Mouse (Mus musculus): ENCODE results near the gene Ccdc149. TPM values are rescaled to one million over a fixed set of nuclear protein-coding genes. Genes with fewer than 3 reads are reported as not detected.

The Ccdc149 gene
- polyA plus RNA-seq, 1 experiment: not detected

DNA sequence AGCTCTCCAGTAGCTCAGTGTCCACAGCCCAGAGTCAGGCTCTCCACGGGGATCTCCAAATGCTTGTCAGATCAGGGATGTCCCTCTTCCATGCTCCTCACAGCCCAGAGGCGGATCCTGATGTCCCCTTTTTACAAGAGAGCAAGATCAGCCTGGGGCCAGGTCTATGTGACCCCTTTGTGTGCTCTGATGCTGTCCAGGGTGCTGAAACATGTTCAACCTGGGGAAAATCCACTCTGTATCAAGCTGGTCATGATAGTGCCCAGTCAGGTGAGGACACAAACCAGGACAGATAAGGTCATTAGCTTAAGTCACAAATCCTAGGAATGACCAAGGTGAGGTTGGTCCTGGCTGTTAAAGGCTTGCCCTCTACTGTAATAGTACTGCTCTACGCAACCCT is 59.8 kb downstream of the Ccdc149 start:
- TF ChIP-seq GATA1 (IDR thresholded peaks at IDR 0.05; ENCODE audit: low read length): no peak

DNA sequence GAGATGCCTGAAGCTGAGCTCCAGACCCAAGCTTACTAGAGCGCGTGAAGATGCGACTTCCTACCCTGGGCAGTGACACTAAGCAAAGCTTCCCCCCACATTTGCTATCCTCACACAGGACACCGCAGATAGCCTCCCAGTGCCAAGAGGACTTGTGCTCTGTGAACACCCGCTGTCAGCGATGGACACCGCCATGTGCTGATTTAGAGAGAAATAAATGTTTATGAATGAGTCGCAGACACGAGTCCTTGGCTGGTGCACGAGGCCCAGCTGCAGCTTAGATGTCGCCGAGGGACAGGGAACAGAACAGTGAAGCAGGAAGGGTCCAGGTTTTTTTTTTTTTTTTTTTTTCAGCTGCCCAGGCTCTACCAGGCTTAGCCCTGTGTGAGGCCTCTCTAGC is 61.1 kb downstream of the Ccdc149 start:
- no peak for TF ChIP-seq GATA1 (IDR thresholded peaks at IDR 0.05; ENCODE audit: low read length)

DNA sequence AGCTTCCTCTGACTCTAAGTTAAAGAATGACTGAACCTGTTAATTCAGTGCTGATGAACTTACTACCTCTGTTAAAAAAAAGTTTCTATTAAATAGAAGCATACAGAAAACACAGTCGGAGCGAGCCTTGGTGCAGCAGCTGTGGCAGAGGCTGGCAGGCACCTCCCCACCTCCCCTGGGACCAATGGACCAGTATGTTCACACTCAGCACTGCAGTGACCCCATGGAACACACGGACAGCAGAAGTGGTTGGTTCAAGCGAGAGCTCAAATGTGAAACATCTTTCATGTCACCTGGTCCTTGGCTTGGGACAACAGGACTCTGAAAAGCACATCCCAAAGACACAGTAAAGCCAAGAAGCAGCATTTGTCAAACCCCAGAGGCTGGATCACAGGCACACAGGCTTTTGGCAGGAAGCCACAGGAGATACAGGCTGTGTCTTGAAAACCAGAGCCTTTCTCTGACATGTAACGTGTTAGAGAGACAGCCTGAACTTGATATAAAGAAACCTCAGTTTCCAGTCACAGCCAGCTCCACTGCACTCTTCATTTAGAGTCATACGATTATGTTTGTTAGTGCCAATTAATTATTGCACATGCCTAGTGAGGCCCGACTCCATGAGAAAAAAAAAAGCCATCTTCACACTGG is 62.5 kb downstream of the Ccdc149 start:
- TF ChIP-seq GATA1 (IDR thresholded peaks at IDR 0.05; ENCODE audit: low read length): no peak

DNA sequence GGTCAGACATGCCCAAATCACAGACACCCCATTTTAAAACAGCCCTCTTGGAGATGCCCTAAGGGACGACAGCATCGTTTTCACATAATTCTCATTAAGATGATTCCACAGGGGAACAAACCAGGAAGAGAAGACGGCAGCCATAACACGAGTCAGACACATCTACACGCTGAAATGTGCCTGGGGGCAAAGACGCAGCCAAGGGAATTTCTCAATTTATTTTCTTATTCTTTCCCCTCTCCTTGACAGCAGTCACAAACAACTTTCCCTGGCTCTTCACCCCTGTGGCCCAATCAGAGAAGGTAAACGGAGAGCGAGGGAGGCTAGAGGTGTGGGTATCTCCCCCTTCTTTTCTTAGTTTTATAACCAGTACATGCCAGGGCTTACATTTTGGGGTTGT is 66.9 kb downstream of the Ccdc149 start:
- TF ChIP-seq GATA1 (IDR thresholded peaks at IDR 0.05; ENCODE audit: low read length): no peak

DNA sequence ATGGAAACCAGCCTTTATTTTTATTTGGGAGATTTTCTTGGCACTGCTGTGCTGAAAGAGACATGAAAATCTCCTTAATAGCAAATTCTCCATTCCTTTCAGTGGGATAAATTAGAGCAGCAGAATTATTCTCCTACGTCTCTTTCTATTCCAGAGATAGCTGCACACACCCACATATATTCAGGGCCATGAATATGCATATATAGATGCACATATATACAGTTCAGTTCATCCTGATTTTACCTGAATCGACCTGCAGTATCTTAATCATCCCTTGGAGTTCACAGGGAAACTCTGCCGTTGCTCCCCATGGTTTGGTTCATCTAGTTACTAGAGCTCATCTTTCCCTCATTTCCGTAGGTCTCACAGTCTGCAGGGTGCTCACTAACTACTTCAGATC is 77.6 kb downstream of the Ccdc149 start:
- no peak for TF ChIP-seq GATA1 (IDR thresholded peaks at IDR 0.05; ENCODE audit: low read length)

DNA sequence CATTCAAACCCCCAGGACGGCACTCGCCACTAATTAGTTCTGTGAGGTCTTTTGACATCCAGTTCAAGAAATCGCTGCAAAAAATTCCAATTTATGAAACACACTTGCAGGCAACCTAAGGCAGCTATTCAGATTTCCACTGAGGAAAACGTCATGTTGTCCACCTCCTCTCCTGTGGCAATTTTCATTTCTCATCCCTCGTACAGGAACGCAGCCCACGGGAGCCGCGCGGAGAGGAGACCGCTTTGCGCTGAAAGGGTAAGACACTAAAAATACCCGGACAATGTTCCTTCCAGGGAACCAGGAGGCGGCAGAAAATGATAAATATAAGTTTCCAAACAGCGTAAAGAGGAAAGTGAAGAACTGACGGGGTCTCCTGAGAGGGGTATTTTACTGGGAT is 79.8 kb downstream of the Ccdc149 start:
- no peak for TF ChIP-seq GATA1 (IDR thresholded peaks at IDR 0.05; ENCODE audit: low read length)

DNA sequence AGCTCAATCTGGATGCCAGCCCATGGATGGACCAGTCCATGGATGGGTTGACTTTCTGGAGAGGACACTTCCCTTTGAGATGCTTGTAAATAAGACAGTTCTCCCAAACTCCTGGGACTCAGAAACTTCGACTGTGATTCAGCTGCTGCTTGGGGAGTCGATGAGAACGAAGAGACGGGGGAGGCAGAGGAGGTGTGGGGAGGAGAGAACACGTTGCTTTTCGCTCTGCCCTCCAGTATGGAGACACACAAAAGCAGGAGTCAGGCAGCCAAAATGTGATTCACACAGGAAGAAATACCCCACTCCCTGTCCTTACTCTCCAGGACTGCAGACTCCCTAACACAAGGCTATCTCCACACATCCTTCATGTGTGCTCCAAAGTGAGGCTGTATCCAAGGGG is 80.9 kb downstream of the Ccdc149 start:
- TF ChIP-seq GATA1 (IDR thresholded peaks at IDR 0.05; ENCODE audit: low read length): no peak

DNA sequence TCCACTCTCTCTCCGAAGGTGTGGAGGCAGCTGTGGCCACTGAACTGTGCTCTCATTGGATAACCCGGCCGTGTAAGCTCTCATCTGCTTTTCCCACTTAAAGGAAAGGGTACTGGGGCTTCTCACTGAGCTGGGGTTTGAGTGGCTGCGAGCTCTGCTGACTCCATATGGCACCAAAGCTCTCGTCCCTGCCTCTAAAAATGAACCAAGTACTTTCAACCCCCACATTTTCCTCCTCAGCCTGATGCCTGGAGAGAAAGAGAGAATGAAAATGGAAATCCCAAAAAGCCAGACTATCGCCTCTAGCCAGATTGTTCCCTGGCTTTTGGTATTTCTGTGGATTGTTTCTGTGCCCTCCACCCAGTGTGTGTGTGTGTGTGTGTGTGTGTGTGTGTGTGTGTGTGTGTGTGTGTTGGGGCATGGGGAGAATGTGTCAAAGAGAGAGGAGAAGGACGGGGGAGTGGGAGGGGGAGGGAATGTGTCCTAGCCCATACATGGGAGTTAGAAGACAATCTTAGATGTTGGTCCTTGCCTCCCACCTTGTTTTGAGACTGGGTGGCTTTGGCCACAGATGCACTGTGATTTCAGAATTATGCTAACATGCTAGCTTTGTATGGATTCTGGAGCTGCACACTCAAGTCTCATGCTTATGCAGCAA is 83.1 kb downstream of the Ccdc149 start:
- no peak for TF ChIP-seq GATA1 (IDR thresholded peaks at IDR 0.05; ENCODE audit: low read length)

DNA sequence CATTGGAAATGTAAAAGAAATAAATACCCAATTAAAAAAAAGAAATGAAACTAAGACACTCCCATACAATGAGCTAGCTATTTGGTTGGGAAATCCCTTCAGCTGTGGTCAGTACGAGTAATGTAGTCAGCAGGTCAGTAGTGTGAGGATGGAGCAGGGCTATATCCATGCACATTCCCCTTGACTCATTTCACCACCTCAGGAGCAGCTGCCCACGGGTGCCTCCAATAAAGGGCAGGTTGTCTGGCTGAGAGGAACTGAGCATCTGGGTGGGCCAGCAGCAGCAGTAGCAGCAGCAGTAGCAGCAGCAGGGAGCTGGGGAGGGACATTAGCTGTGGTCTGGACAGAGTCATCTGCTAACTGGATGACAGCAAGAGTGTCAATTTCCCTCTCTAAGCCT is 85.3 kb downstream of the Ccdc149 start:
- TF ChIP-seq GATA1 (IDR thresholded peaks at IDR 0.05; ENCODE audit: low read length): no peak

DNA sequence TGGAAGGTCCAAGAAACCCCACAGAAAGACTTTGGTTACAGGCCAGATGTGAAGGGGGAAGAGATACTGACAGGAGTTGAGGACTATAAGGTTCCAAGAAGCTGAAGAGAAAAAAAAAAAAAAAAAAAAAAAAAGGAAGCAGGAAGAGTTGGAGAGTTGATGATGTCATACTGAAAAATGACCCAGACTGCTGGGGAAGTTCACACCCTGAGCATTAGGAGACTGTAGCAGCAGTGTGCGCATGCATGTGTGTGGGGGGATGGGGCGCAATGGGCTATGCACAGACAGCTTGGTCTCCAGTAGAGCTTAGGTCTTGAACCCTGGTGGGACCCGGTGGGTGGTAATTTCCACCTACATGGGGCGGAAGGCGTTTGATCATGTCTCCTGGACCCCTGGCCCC is 87.6 kb downstream of the Ccdc149 start:
- no peak for TF ChIP-seq GATA1 (IDR thresholded peaks at IDR 0.05; ENCODE audit: low read length)

DNA sequence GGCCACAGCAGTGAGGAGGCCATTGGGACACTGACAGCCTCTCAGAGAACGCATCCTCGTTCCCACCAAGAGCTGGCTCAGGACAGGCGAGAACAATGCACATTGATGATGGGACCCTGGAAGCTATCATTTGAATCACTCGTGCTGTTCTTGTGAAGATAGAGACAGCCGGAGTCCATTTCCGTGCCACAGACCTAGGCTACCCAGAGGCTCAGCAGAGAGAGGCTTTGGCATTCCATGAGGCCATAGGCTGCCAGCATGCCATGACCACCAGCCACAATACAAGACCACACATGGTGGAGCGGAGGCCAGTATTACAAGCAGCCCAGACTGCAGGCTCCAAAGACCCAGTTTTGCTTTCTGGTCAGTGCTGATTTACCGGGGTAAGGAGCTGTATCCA is 88.5 kb downstream of the Ccdc149 start:
- no peak for TF ChIP-seq GATA1 (IDR thresholded peaks at IDR 0.05; ENCODE audit: low read length)

DNA sequence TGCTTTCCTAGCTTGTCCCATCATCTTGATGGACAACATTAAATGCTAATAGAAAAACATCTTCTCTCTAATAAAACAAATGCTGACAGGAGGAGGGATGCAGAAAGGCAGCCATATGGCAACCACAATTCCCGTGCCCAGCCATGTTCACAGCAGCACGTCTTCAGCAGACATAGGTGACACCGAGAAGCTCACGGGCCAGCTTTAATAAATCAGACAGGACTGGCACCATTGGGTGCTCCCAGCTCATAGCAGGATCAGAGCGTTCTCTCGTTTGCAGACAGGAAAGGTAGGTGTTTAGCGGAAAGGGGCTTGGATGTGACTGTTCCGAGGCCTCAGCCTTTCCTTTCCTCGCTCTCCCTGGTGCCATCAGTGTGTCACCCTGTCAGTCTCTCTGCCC is 95.5 kb downstream of the Ccdc149 start:
- no peak for TF ChIP-seq GATA1 (IDR thresholded peaks at IDR 0.05; ENCODE audit: low read length)

DNA sequence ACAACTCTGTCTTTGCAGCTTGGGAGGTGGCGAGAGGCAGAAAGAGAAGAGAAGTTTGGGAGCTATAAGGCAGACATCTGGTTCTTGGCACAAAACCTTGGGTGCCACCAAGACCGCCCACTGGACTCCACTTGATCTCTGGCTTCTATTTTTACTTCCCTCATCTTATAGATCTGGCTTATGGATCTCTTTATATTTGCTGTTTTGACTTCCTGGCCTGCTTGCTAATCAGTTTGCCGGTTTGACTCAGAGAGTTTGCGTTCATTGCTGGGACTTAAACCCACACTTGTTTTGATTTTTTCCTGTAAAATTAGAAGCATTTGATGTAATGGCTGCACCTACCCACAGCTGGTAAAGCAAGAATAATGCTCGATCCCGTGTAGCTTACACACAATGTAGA is 100.4 kb downstream of the Ccdc149 start:
- TF ChIP-seq GATA1 (IDR thresholded peaks at IDR 0.05; ENCODE audit: low read length): no peak

DNA sequence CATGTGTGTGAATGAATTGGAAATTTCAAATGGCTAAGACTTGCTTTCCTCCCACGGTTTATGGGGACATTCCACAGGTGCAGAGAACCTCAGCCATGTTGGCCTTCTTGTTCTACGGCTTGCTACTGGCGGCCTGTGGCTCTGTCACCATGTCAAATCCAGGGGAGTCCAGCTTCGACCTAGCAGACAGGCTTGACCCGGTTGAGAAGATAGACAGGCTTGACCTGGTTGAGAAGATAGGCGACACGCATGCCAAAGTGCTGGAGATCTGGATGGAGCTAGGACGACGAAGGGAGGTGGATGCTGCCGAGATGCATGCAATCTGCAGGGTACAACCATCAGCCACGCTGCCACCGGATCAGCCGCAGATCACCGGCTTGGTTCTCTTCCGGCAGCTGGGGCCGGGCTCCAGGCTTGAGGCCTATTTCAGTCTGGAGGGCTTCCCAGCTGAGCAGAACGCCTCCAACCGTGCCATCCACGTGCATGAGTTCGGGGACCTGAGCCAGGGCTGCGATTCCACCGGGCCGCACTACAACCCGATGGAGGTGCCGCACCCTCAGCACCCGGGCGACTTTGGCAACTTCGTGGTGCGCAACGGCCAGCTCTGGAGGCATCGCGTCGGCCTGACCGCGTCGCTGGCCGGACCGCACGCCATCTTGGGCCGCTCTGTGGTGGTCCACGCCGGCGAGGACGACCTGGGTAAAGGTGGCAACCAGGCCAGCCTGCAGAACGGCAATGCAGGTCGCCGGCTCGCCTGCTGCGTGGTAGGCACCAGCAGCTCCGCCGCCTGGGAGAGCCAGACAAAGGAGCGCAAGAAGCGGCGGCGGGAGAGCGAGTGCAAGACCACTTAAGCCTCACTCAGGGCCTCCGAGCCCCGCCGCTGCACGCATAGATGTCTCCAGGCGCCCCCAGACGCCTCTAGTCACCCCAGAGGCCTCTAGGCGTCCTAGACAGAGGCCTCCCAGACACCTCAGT is 103.2 kb downstream of the Ccdc149 start:
- no peak for TF ChIP-seq GATA1 (IDR thresholded peaks at IDR 0.05; ENCODE audit: low read length)

DNA sequence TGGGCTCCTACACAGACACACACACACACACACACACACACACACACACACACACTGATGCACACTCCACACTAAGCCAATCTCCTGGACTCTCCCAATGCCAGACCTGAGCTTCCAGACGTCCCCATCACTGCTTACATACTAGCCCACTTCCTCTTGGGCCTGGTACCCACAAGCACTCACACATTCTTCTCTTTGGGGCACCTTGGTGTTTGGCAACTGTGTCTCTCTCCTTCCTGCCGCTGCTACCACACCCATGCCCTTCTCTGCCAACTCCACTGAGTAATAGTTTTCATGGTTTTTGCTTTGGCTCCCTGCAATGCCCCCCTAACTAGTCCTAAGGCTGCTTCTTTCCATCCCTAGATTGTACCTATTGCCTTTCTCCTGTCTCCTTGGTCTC is 104.7 kb downstream of the Ccdc149 start:
- TF ChIP-seq GATA1 (IDR thresholded peaks at IDR 0.05; ENCODE audit: low read length): no peak

DNA sequence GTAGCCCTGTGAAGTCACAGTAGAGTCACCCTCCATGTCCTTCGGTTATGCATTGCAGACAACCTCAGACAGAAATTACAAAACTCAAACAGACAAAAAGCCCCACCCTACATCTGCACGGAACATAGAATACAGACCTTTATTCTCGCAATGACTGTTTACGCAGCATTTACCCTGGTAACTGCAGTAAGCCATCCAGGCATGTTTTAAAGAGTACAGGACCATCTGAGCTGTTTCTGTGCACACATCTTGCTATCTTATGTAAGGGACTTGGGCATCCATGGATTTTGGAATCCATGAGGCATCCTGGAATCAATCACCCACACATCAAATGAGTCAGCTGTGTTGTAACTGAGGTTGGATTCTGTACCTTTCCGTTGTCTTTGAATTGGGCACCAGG is 105.4 kb downstream of the Ccdc149 start:
- TF ChIP-seq GATA1 (IDR thresholded peaks at IDR 0.05; ENCODE audit: low read length): no peak
